Mouse (Mus musculus) liver, adult 2 months (tissue): ENCODE measurements around the gene Spata13.

Source experiments
- CTCF ChIP-seq: fragments of 200-500 bp; IDR thresholded peaks from 2 replicates; pipeline ENCODE4 v1.5.1; 2011; ENCODE audit warnings: low read depth, low read length, control low read depth
- POLR2A ChIP-seq: fragments of 200-500 bp; IDR thresholded peaks from 2 replicates; pipeline ENCODE4 v1.6.1; 2011; ENCODE audit warnings: low read length, control low read depth; ENCODE audit not compliant: insufficient read depth; ENCODE audit errors: extremely low read depth

DNA sequence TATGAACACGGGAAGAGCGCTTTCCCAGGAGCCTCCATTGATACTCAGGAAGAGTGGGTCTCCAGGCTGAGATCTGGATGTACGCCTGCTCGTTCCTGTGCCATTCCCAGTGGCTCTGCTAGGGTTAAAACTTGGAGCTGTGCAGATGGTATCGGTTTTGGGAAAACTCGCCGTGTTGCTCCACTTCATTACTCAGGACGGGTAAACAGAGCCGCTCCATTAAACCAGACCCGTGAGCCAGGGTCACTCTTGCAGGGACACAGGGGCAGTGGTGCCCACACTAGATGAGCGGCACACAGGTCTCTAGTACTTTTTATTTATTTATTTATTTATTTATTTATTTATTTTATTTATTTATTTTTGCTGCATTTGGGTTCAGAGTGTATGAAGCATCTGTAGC, 20.9 kb downstream of the Spata13 start:
- TF ChIP-seq CTCF (no peak), POLR2A (no peak)
